Mouse (Mus musculus) C2C12 (cell line): ENCODE results near the gene Kptn. TPM values are rescaled to one million over a fixed set of nuclear protein-coding genes. Genes with fewer than 3 reads are reported as not detected.

Experiments used
- H3K27me3 ChIP-seq: one replicate; pipeline ENCODE4 v1.6.1; 2011; ENCODE audit not compliant: control insufficient read depth, insufficient read depth, insufficient read length
- H3K36me3 ChIP-seq: one replicate; pipeline ENCODE4 v1.6.1; 2011; ENCODE audit not compliant: control insufficient read depth, insufficient read depth
- H3K4me3 ChIP-seq: one replicate; pipeline ENCODE4 v1.5.1; 2011; ENCODE audit warnings: mild to moderate bottlenecking, control low read depth; ENCODE audit not compliant: poor library complexity, insufficient read depth, severe bottlenecking
- H3K79me2 ChIP-seq: one replicate; pipeline ENCODE4 v1.6.1; 2011; ENCODE audit not compliant: control insufficient read depth, insufficient read depth
- H3K79me3 ChIP-seq: one replicate; pipeline ENCODE4 v1.6.1; 2011; ENCODE audit warnings: low read depth, control low read depth
- H3ac ChIP-seq: one replicate; pipeline ENCODE3; 2011; ENCODE audit warnings: low read depth; ENCODE audit not compliant: control insufficient read depth, insufficient read length
- CEBPB ChIP-seq: IDR thresholded peaks from one replicate; pipeline ENCODE4 v1.6.1; 2011; ENCODE audit warnings: low read depth, mild to moderate bottlenecking, control low read depth, moderate library complexity
- CTCF ChIP-seq: IDR thresholded peaks from one replicate; pipeline ENCODE4 v1.5.1; 2011; ENCODE audit not compliant: control insufficient read depth, insufficient read depth, insufficient read length
- FOSL1 ChIP-seq: IDR thresholded peaks from one replicate; pipeline ENCODE4 v1.8.0; 2011; ENCODE audit warnings: mild to moderate bottlenecking, low read length; ENCODE audit not compliant: poor library complexity, insufficient read depth, severe bottlenecking
- MAX ChIP-seq: IDR thresholded peaks from one replicate; pipeline ENCODE4 v1.6.1; 2011; ENCODE audit warnings: mild to moderate bottlenecking, control low read depth
- MYOD1 ChIP-seq: IDR thresholded peaks from one replicate; pipeline ENCODE4 v1.6.1; 2011; ENCODE audit warnings: low read depth; ENCODE audit not compliant: control insufficient read depth, insufficient read length
- MYOG ChIP-seq: IDR thresholded peaks from one replicate; pipeline ENCODE4 v1.6.1; 2011; ENCODE audit not compliant: control insufficient read depth, insufficient read length; ENCODE audit errors: extremely low read depth
- USF1 ChIP-seq: IDR thresholded peaks from one replicate; pipeline ENCODE4 v1.6.1; 2011; ENCODE audit warnings: low read depth, mild to moderate bottlenecking, control low read depth, moderate library complexity
- long read RNA-seq, 2 experiments: library from polyadenylated mRNA; unstranded; transcript quantifications; one replicate each; pipeline ENCODE4 v2.0.0; 2019 to 2020
- polyA plus RNA-seq: library from polyadenylated mRNA; unstranded; fragments of >200 nt; fragmentation: generic; extraction: Trizol; gene quantifications from one replicate; pipeline ENCODE4 v1.2.1, GENCODE M21; 2012; ENCODE audit warnings: missing spikeins

The Kptn gene
- 13.1 TPM for polyA plus RNA-seq
- long read RNA-seq, experiment 1, transcript Kptn-201 (12 exons, 1,630 nt), result major isoform, 11 of 15 reads
- long read RNA-seq, experiment 1, partial matches to known transcripts, result 4 of 15 reads
- long read RNA-seq, experiment 1, other reads (novel, unspliced or antisense), result 0 of 15 reads
- long read RNA-seq, experiment 2, transcript Kptn-201 (12 exons, 1,630 nt), result major isoform, 34 of 39 reads
- long read RNA-seq, experiment 2, partial matches to known transcripts, result 1 of 39 reads
- long read RNA-seq, experiment 2, other reads (novel, unspliced or antisense), result 4 of 39 reads

GRCm38 (mm10) chr7:16119569-16120261 lies at the start of gene Kptn:
Gene Kptn (plus strand): TSS chr7:16119895.
- Histone ChIP-seq H3K79me3 (no peaks in the 10 kb centered on the region), H3K27me3 (no peaks in the 10 kb centered on the region), H3K36me3 (peaks cover 5% of the 10 kb centered on the region), H3K79me2 (no peaks in the 10 kb centered on the region), H3K4me3 (peak within 1 kb of the TSS; percentile 44), H3ac (peak within 1 kb of the TSS; percentile 82)
- TF ChIP-seq MYOD1, result no peak
- TF ChIP-seq USF1, result no peak
- no peak for TF ChIP-seq MAX
- peak; percentile 74 for TF ChIP-seq CTCF
- no peak for TF ChIP-seq CEBPB

- H3ac ChIP-seq, result no peak overlapping the region
- no peaks in the 10 kb centered on the region for H3K79me3 ChIP-seq
- no peak overlapping the region for H3K4me3 ChIP-seq
- peaks cover 14% of the 10 kb centered on the region for H3K27me3 ChIP-seq
- no peaks in the 10 kb centered on the region for H3K79me2 ChIP-seq
- no peaks in the 10 kb centered on the region for H3K36me3 ChIP-seq
- TF ChIP-seq MYOD1, result no peak
- TF ChIP-seq MYOG, result no peak
- TF ChIP-seq MAX, result no peak
- TF ChIP-seq CEBPB, result no peak
- no peak for TF ChIP-seq CTCF
- TF ChIP-seq FOSL1, result no peak
- no peak for TF ChIP-seq USF1
Observed at GRCm38 (mm10) chr7:16070846-16071245, 48.8 kb upstream of the Kptn start.

GRCm38 (mm10) chr7:16071906-16072305 lies 47.8 kb upstream of the Kptn start:
- H3K79me3 ChIP-seq, result no peaks in the 10 kb centered on the region
- H3K4me3 ChIP-seq, result no peak overlapping the region
- TF ChIP-seq FOSL1, result no peak
- TF ChIP-seq MAX, result no peak
- no peak for TF ChIP-seq MYOD1
- TF ChIP-seq USF1, result no peak
- TF ChIP-seq CEBPB, result no peak
- no peak for TF ChIP-seq MYOG
- no peak for TF ChIP-seq CTCF
- peaks cover 20% of the 10 kb centered on the region for H3K27me3 ChIP-seq
- H3ac ChIP-seq, result no peak overlapping the region
- no peaks in the 10 kb centered on the region for H3K36me3 ChIP-seq
- no peaks in the 10 kb centered on the region for H3K79me2 ChIP-seq

- Histone ChIP-seq H3K79me2 (no peaks in the 10 kb centered on the region), H3ac (no peak overlapping the region), H3K4me3 (no peak overlapping the region), H3K79me3 (no peaks in the 10 kb centered on the region), H3K36me3 (no peaks in the 10 kb centered on the region), H3K27me3 (peaks cover 49% of the 10 kb centered on the region)
- no peak for TF ChIP-seq MYOD1
- TF ChIP-seq MYOG, result no peak
- TF ChIP-seq MAX, result no peak
- TF ChIP-seq FOSL1, result no peak
- TF ChIP-seq USF1, result no peak
- TF ChIP-seq CTCF, result no peak
- no peak for TF ChIP-seq CEBPB
Observed at GRCm38 (mm10) chr7:16079947-16080346, 39.7 kb upstream of the Kptn start.

GRCm38 (mm10) chr7:16080581-16080980 lies 39.1 kb upstream of the Kptn start:
- Histone ChIP-seq H3K4me3 (no peak overlapping the region), H3K79me3 (no peaks in the 10 kb centered on the region), H3K79me2 (no peaks in the 10 kb centered on the region), H3K36me3 (no peaks in the 10 kb centered on the region), H3ac (no peak overlapping the region), H3K27me3 (peaks cover 49% of the 10 kb centered on the region)
- TF ChIP-seq FOSL1, result no peak
- TF ChIP-seq USF1, result no peak
- TF ChIP-seq CTCF, result no peak
- no peak for TF ChIP-seq MYOD1
- TF ChIP-seq MYOG, result no peak
- no peak for TF ChIP-seq MAX
